In the genomic region with DNA sequence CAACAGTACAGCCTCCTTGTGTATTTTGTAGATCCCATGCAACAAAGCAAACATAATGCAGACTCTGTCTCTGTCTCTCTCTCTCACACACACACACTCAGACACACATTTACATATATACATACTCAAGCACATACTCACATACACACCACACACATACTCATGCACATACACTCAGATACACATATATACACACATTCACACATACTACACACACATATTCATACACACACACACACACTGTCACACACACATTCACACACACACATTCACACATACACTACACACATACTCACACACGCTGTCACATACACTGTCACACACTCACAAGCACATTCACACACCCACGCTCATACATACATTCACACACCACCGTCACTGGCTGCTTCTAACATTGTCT, we compare ENCODE assay signal across 37 mouse cellular contexts. TPM values are rescaled to one million over a fixed set of nuclear protein-coding genes. Genes with fewer than 3 reads are reported as not detected.
"Had no signal": no experiment of that assay in that cellular context is flagged by ENCODE, and none has a peak within 500 bp of the region (broad histone marks: within the 10 kb centered on the region; RNA-seq: fewer than 3 reads in every experiment).

No protein-coding gene starts in this region.

- H3K4me2 ChIP-seq: heart, embryonic 11.5 days; hindbrain, embryonic 12.5 days; hindbrain, embryonic 14.5 days; intestine, embryonic 15.5 days; limb, embryonic 12.5 days; liver, embryonic 11.5 days; liver, embryonic 13.5 days had no signal

- H3K4me3 ChIP-seq: gastrocnemius, adult 2 months; heart, adult 2 months; hindbrain, embryonic 10.5 days; hindbrain, embryonic 12.5 days; intestine, embryonic 15.5 days; layer of hippocampus, adult 2 months; left cerebral cortex, adult 2 months; limb, embryonic 10.5 days; limb, embryonic 12.5 days; liver, embryonic 13.5 days had no signal

- H3K9ac ChIP-seq: hindbrain, embryonic 12.5 days; hindbrain, embryonic 14.5 days; intestine, embryonic 15.5 days; limb, embryonic 12.5 days; liver, embryonic 13.5 days had no signal

- ATAC-seq: hindbrain, embryonic 16.5 days; inflammation-experienced regulatory T-cells, adult 6 months; intestine, embryonic 15.5 days; intestine, postnatal 0 days had no signal

- H3K9me3 ChIP-seq: hindbrain, embryonic 10.5 days; hindbrain, embryonic 12.5 days; intestine, embryonic 15.5 days; limb, embryonic 10.5 days; limb, embryonic 12.5 days; liver, embryonic 13.5 days had no signal

- H3K27ac ChIP-seq: gastrocnemius, adult 2 months; heart, adult 2 months; hindbrain, embryonic 10.5 days; hindbrain, embryonic 12.5 days; hindbrain, embryonic 14.5 days; intestine, embryonic 15.5 days; layer of hippocampus, adult 2 months; left cerebral cortex, adult 2 months; limb, embryonic 10.5 days; limb, embryonic 12.5 days; liver, embryonic 13.5 days had no signal

- H3K4me1 ChIP-seq: intestine, embryonic 15.5 days; limb, embryonic 10.5 days; limb, embryonic 12.5 days had no signal

- H3K36me3 ChIP-seq: hindbrain, embryonic 10.5 days; hindbrain, embryonic 12.5 days; intestine, embryonic 15.5 days; limb, embryonic 10.5 days; limb, embryonic 12.5 days; liver, embryonic 13.5 days had no signal

- H3K27me3 ChIP-seq: hindbrain, embryonic 12.5 days; intestine, embryonic 15.5 days; limb, embryonic 12.5 days; liver, embryonic 13.5 days had no signal

- DNase-seq: gastrocnemius, adult 2 months; gastrocnemius, postnatal 10 days; gastrocnemius, postnatal 25 days; heart, adult 2 months; heart, postnatal 10 days; heart, postnatal 4 days; kidney, adult 18-20 months; kidney, adult 8-10 months; kidney, postnatal 10 days; kidney, postnatal 25 days; kidney, postnatal 4 days; liver, embryonic 13.5 days had no signal

RNA-seq across cellular contexts. Expression of a gene that starts 12.9 kb away (rescaled TPM):
- total RNA-seq: gastrocnemius, postnatal 10 days; gastrocnemius, postnatal 25 days; granulocyte monocyte progenitor cell, adult 5-6 weeks; heart, adult 2 months; heart, postnatal 10 days; heart, postnatal 25 days; heart, postnatal 4 days; layer of hippocampus, adult 2 months; layer of hippocampus, postnatal 10 days; layer of hippocampus, postnatal 25 days; left cerebral cortex, adult 2 months; left cerebral cortex, postnatal 14 days; left cerebral cortex, postnatal 36 days had no signal
- polyA plus RNA-seq: frontal cortex, adult 2 months; heart, adult 2 months; heart, embryonic 11.5 days; heart, embryonic 14.5 days; heart, embryonic 16.5 days; hindbrain, embryonic 10.5 days; hindbrain, embryonic 12.5 days; hindbrain, embryonic 14.5 days; hindbrain, embryonic 16.5 days; inflammation-experienced regulatory T-cells, adult 6 months; intestine, postnatal 0 days; kidney, embryonic 14.5 days; kidney, embryonic 16.5 days; limb, embryonic 12.5 days had no signal

RNA-seq across cellular contexts. Expression of a gene that starts 32.3 kb away (rescaled TPM):
- total RNA-seq: gastrocnemius, adult 2 months; gastrocnemius, postnatal 25 days; granulocyte monocyte progenitor cell, adult 5-6 weeks; heart, adult 2 months; heart, postnatal 10 days; heart, postnatal 25 days; heart, postnatal 4 days; layer of hippocampus, postnatal 25 days had no signal
- polyA plus RNA-seq: heart, adult 2 months; heart, embryonic 11.5 days; heart, embryonic 14.5 days; hindbrain, embryonic 10.5 days; hindbrain, embryonic 12.5 days; hindbrain, embryonic 14.5 days; hindbrain, embryonic 16.5 days; kidney, embryonic 14.5 days; limb, embryonic 10.5 days; limb, embryonic 12.5 days had no signal

RNA-seq across cellular contexts. Expression of a gene that starts 48.6 kb away (rescaled TPM):
- total RNA-seq: gastrocnemius, adult 2 months; gastrocnemius, postnatal 25 days; gastrocnemius, postnatal 4 days; heart, adult 2 months; heart, postnatal 10 days; heart, postnatal 25 days; layer of hippocampus, adult 2 months; layer of hippocampus, postnatal 10 days; layer of hippocampus, postnatal 25 days; left cerebral cortex, adult 2 months; left cerebral cortex, postnatal 36 days had no signal
- polyA plus RNA-seq: frontal cortex, adult 2 months; heart, embryonic 11.5 days; heart, embryonic 14.5 days; hindbrain, embryonic 10.5 days; hindbrain, embryonic 12.5 days; hindbrain, embryonic 14.5 days; hindbrain, embryonic 16.5 days; inflammation-experienced regulatory T-cells, adult 6 months; intestine, embryonic 15.5 days; intestine, postnatal 0 days; kidney, embryonic 14.5 days; limb, embryonic 10.5 days; limb, embryonic 12.5 days; liver, embryonic 11.5 days; liver, embryonic 13.5 days had no signal
